Mouse (Mus musculus): ENCODE data around the gene Extl2.

Extl2 gene

GRCm38 (mm10) chr3:116006978-116007940 lies at the start of gene Extl2, which contains the start of gene Slc30a7:
Extl2 (plus strand) TSS chr3:116007462.
Slc30a7 (minus strand) TSS chr3:116007406.
- DNase-seq (ENCODE audit: low spot score in 2 of 2): peak; percentile 72 to 74

DNA sequence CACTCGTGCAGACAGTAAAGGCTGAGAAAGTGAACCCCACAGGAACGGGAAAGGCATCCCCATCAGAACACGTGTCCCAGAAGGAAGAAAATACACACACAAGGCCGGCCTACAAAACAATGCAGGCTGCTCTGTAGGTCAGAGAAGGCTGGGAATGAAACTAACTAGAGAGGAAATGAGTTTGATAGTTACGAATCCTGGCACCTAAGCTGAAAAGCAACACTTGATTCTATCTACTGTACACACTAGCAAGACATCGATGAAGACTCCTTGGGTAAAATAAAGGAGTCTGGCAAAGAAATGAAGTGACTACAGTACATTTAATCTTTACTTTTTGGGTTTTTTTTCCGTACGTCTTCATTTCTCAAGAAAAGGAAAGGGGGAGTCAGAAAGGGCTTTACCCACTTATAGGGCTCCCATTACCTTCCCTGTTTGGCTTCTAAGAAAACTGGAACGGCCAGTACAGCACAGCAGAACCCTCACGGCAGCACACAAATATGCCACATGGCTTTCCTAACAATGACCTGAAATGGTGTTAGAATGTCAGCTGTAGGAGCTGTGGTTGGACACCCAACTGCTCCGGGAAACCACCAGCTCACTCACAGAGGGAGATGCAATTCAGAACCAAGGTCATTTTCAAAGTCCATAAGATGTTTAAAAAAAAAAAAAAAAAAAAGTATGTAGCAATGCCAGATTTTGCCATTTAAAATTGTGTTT lies 45.8 kb upstream of the Extl2 start:
- no peak for DNase-seq (ENCODE audit: low spot score in 2 of 2)

GRCm38 (mm10) chr3:115962028-115962415 lies 45.2 kb upstream of the Extl2 start:
- DNase-seq (ENCODE audit: low spot score in 2 of 2): no peak

DNA sequence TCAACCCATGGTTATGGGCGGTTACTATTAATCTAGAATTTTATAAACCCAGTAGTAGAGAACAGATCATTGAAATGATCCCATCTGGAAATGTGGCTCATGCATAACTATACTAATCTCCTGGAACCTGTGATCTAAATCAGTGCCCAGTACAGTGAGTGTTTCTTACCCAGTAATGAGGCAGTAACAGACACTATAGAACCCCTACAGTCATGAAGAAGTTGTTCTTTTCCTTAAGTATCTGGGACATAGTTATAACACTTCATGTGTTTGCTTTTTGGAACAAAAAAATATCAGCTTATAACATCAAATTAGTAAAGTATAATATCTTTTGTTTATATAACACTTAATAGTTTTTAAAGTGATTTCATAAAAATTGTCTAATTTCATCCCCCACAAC lies 43.7 kb upstream of the Extl2 start:
- no peak for DNase-seq (ENCODE audit: low spot score in 2 of 2)

DNA sequence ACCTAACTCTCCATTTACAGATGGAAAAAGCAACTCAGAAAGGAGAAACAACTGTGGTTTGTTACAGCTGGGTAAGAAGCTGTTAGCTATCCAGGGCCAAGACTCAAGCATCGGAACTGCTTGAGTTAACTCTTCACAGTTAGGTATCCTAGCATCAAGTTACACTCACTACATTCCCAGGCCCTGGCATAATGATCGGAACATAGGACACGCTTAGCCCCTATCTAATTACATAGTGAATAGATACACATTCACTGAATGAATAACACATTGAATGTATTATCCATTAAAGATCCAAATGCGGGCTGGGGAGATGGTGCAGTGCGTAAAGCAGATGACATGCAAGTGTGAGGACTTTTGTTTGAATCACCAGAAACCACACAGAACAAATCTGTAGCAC lies 43.2 kb upstream of the Extl2 start:
- no peak for DNase-seq (ENCODE audit: low spot score in 2 of 2)

DNA sequence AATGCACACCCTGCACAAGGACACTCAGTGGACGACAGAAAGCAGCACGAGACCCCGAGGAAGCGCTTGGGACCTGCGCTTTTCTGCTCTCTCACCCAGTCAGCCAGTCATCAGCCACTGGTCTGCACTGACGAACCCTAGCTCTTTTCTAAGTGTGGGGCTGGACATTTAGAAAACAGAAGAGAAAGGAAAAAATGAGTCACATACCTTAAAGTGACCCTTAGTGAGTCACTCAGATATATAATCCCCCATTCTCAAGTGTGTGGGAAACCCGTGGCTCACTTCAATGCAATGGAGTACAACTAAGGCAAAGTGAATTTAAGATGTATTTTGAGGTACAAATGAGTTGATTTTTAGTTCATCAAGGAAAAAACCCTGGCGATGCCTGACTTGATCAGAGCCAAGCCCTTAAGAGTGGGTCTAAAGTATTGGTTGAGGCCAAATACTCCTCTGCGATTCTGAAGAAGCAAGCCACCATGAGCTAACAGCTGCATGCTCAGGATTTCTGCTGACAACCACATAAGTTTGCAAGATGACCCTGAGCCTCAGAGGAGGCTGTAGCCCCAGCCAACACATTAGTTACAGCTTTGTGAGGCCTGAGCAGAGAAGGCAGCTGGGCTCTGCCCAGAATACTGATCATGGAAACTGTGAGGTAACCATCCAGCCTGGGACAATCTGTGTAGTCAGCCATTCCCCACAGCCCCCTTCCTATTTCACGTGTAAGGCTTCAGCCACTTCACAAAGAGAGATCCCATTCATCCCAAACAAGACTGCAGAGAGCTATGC lies 38.3 kb upstream of the Extl2 start:
- DNase-seq (ENCODE audit: low spot score in 2 of 2): no peak

GRCm38 (mm10) chr3:115971045-115971785 lies 36.0 kb upstream of the Extl2 start:
- DNase-seq (ENCODE audit: low spot score in 2 of 2): no peak

GRCm38 (mm10) chr3:115971891-115972646 lies 35.2 kb upstream of the Extl2 start:
- DNase-seq (ENCODE audit: low spot score in 2 of 2): no peak

DNA sequence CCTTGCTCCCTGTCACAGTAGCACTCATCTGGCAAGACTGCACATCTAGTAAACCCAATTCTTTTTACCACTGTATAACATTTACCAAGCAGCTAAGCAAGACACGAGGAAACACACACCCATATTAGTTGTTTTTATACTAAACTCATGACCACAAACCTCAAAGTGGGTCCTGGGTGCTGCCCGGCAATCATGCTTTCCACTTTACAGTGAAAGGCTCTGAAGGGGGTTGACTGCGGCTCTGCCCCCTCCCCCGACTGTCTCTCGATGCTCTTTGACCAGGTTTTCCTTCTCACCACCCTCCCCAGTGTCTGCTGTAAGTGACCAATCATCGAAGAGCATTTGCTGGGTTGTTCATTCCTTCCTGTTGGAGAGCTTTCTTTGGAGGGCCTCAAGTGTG lies 33.0 kb upstream of the Extl2 start:
- DNase-seq (ENCODE audit: low spot score in 2 of 2): no peak

DNA sequence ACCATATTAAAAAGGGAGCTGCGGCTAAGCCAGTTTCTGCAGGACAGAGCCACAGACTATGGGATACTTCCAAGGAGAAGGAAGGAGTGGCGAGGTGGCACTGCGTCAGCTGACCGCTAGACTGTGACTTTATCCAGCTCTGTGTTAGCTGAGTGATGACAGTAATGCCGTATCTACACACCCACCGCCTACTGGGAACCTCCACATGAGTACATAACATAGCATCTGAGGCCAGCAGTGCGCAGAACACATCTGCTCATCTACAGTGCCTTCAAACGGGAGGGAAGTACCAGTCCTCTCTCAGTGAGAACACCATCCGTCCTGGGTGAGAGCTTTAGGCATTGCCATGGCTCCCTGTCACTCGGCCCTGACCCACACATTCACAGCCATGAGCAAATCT lies 32.3 kb upstream of the Extl2 start:
- DNase-seq (ENCODE audit: low spot score in 2 of 2): no peak

GRCm38 (mm10) chr3:115979000-115979399 lies 28.3 kb upstream of the Extl2 start:
- DNase-seq (ENCODE audit: low spot score in 2 of 2): no peak

DNA sequence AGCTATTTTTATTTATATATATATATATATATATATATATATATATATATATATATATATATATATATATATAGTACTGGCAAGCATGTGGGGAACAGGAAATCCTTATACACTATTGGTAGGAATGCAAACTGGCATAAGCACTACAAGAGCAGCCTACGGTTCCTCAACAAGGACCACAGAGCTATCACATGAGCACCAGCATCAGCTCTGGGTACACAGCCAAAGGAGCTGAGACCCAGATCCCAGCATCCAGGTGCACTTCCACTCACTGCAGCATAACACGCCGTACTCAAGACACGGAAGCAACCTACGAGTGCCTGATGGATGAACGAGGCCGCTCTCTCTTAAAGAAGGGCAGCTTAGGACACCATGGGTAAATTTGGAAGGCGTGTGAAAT lies 24.0 kb upstream of the Extl2 start:
- no peak for DNase-seq (ENCODE audit: low spot score in 2 of 2)

- DNase-seq (ENCODE audit: low spot score in 2 of 2): no peak
These were observed 22.6 kb upstream of the Extl2 start for GRCm38 (mm10) chr3:115984653-115985052.

- no peak for DNase-seq (ENCODE audit: low spot score in 2 of 2)
These were observed 21.9 kb upstream of the Extl2 start for GRCm38 (mm10) chr3:115985183-115985892.

GRCm38 (mm10) chr3:115992103-115992502 lies 15.2 kb upstream of the Extl2 start:
- no peak for DNase-seq (ENCODE audit: low spot score in 2 of 2)

DNA sequence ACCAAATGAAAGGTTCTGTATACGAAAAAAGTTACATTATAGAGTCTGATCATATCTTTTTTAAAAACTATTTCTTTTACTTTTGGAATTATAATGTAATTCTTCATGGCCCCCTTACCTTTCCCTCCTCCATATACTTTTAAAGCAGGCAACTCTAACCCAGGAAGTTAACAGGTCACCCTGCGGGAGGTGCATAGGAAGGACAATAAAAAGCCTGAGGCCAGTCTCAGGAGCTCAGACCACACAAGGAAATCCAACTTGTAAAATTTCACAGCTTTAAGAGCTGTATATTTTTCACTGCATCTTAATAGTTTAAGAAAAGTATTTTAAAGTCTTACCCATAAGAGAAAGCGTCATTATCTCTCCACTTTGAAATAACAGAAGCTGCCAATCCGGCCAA lies 14.7 kb upstream of the Extl2 start:
- DNase-seq (ENCODE audit: low spot score in 2 of 2): no peak

DNA sequence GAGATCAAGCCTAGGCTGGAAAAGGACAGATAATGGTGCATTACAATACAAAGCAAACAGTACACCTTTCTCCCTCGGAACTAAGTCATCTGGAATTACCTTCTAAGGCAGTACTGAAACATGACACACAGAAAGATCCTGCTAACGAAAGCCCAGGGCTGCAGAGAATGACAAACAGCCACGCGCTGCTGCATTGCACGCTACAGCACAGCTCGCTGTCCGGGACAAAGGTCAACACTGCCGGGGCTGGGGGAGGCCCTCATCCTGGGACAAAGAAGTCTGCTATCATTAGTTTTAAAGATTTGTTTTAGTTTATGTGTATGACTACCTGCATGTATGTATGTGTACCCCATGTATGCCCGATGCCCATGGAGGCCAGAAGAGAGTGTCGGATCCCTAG lies 14.2 kb upstream of the Extl2 start:
- DNase-seq (ENCODE audit: low spot score in 2 of 2): no peak

- no peak for DNase-seq (ENCODE audit: low spot score in 2 of 2)
These were observed 10.3 kb upstream of the Extl2 start for GRCm38 (mm10) chr3:115996929-115997328.

DNA sequence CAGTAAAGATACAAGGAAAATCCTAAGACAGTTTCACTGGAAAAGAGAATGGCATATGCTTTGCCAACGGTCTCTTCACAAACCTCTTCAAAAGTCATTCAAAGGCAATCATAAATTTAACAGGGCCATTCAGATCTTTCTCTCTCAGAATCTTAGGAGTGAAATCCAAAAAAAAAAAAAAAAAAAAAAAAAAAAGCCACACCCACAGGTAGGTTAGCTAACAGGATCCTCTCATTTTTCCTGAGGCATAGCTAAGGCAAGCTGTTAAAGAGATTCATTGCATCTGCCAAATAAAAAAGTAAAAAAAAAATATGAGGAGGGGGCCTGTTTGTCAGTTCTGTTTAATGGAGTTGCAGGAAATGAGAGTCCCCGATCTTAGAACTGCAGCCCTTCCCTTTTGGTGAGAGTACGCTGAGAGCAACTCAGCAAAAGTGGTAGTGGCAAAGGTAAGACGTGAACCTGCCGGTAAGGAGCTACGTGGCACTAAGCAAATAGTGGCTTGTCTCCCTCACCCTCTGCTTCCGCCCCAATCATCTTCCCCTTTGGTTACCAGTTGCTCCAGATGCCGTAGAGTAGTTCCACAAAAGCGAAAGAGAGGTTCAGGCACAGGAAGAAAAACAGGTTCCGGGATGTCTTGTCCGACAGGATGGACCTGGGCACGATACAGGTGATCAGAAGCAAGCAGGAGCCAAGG lies 831 bp upstream of the Extl2 start:
- DNase-seq (ENCODE audit: low spot score in 2 of 2): peak in 1 of 2 experiments; percentile 16
